Mouse (Mus musculus) lung, postnatal 4 days (tissue): ENCODE data around the gene Rgs7.
A peak's percentile ranks its signal among the peaks of the same experiment; 100 is the strongest.

Experiments
- DNase-seq, 2 experiments: peaks; one replicate each; pipeline ENCODE4 v3.0.0; 2021

The Rgs7 gene

DNA sequence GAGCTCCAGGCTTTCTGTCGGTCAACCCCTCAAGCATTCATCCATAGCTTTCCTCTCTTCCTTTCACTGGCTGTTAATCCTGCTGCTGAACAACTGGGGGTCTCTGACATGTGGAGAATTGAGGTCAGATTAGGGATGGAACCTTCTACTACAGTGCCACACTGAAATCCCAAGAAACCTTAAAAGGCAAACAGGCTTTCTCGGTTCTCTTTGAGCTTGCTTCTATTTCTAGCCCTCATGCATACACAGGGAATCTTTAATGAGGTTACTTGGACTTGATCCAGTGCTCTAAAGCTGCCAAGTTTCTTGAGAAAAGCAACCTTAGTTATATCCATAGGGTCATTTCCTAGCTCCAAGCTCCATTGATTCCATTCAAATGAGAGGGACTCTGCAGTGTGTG lies 363.8 kb downstream of the Rgs7 start:
- DNase-seq, result no peak

DNA sequence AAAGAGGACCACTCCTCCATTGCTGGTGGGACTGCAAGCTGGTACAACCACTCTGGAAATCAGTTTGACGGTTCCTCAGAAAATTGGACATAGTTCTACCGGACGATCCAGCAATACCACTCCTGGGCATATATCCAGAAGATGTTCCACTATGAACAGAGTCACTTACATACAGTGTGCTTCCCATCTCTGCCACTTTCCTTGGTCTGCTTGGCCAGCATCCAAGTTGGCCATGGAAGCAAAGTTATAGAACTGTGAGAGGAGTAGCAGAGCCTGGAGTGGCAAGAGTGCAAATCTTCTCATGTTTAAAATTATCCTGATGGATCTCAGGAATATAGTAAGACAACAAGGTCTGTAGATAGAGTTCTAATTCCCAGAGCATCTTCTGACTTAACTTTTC lies 367.9 kb downstream of the Rgs7 start:
- peak; percentile 6 to 28 for DNase-seq

DNA sequence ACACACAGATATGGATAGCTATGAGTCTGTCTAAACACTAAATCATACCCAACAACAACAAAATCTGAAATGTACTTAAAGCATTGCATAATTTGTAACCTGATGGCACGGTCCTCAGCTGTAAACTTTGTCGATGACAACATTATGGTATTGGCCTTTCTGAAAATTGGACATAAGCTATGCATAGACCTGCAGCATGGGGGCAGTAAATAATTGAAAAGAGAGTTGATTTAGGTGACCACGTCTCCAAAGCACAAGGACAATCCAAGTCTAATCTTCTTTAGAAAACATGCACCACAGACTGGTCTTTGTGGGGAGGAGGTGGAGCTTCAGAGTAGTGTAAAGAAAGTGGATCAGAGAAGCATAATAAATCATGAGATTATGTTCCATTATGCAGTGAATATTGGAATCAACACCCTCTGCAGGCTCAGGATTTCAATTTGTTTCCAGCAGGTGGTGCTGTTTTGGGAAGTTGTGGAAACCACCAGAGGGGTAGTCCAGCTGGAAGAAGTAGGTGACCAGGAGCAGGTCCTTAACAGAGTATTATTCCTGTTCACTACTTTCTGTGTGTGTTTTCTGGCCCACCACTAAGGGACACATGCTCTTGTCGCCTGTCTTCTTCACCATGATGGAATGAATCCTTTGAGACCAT lies 373.3 kb downstream of the Rgs7 start:
- no peak for DNase-seq

DNA sequence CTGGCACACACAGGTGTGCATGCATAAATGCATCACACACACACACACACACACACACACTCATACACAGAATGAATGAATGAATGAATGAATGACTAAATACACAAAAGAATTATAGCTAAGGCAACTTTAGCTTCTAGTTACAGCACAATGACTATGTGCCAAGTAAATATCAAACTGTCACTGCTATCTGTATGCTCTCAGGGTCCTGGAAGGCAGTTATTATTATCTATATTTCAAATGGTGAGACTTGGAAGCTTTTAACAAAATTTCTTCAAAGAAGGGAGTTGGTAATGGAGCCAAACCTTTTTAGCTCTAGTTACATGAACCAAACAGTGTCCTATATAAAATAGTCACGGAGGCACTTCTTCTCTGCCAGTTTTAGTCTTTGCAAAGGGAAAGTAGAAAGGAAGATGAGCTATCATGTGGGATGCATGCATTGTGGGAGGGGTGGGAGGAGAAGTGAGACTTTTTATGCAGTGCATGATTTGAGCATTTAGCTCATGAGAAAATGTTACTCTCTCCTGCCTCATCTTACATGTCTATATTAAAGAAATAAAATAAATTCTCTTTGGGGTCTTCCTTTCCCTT lies 383.9 kb downstream of the Rgs7 start:
- DNase-seq, result no peak

DNA sequence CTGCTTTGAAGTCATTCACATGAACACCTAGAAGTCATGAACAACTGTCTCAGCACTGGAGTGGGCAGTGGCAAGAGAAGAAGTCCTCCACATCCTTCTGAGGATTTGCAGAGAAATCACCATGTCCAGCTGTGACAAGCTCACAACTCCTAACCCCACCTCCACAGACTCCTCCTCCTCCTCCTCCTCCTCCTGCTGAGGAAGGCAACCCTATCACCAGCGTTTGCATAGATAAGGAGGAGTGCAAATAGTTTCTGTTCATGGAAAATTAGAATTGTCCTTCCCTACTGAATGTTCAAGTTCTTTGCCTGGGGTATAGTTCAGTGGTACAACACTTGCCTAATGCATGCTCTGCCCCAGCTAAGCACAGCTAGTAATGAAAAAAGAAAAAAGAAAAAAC lies 386.0 kb downstream of the Rgs7 start:
- DNase-seq, result no peak

DNA sequence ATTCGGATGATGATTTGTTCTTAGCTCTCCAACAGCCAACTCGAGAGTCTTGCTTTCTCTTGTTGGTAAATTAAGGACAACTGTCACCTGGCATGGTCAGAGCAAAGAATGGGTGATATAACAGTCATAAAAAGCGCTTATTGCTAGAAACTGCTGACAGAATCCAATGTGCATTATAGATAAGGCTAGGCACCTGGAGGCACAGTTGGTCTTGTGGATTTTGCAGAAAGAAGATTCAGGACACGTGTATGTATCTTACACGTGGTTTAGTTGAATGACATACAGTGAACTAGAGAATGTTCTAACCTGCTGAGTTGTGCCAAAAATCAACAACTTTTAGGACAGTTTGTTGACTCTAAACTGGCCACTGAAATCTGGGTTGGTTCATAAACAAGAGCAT lies 386.9 kb downstream of the Rgs7 start:
- DNase-seq, result no peak

DNA sequence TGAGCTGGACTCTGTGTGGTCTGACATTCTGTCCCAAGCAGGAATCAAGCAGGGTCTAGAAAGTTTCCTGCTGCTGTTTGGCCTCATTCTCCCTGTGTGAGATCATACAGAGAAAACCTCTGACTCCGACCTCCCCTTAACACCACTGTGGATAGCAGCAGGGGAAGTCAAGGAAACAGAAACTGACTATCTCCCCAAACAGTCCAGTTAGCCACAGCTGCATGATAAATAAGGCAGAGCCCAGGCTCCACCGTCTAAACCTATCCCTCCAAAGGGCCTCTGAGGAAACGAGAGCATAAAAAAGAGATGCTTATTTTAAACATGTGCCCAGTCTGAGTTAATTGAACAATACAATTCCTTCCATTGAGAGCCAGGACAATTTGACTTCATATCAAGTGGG lies 395.3 kb downstream of the Rgs7 start:
- no peak for DNase-seq

DNA sequence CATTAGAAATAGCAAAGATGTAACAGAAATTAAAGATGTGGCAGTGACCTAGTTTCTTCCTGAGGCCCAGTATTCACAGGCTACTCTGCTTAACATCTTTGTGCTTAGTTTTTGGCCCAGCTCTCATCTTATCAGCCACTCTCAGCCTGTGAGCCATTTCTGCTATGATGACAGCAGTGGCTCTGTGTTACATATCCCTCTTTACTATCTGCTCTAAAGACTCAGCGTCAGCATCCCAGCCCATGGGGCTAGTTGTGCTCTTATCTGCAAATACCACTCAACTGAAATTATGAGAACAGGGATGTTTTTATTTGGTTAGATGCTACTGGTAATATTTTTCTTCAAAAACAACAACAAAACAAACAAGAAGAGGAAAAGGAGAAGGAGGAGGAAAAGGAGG lies 410.2 kb downstream of the Rgs7 start:
- DNase-seq, result no peak

DNA sequence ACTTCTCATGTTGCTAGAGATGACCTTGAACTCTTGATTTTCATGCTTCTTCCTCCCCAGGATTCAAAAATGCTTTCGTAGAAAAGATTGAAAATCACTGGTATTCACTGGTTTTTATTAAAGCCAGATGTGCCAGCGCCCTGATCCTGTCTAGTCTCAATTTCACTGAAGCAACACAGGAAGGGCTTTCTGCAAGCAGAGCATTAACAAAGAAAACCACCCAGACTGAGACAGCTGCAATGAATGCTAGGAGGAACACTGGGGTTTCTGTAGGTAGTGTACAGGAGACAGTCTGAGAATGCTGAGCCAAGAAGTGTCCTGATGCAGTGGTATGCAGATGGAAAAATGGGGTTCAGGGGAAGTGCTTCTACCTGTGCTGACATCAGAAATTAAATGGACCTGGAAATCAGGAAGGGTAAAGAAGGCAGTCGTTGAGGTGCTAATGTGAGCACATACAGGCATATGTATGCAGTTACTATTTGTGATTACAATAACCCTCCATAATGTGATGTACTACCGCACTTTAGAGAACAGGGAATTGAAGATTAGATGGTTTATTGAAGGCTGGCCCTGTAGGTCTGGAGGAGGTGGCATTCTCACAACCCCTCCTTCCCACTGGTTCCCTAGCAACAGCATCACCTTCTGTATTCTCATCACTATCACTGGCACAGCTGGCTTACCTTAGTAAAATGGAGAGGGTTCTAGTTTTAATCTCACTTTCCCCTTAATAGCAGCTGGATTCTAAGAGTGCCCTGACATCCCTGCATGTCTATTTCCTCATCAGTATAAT lies 412.3 kb downstream of the Rgs7 start:
- no peak for DNase-seq

DNA sequence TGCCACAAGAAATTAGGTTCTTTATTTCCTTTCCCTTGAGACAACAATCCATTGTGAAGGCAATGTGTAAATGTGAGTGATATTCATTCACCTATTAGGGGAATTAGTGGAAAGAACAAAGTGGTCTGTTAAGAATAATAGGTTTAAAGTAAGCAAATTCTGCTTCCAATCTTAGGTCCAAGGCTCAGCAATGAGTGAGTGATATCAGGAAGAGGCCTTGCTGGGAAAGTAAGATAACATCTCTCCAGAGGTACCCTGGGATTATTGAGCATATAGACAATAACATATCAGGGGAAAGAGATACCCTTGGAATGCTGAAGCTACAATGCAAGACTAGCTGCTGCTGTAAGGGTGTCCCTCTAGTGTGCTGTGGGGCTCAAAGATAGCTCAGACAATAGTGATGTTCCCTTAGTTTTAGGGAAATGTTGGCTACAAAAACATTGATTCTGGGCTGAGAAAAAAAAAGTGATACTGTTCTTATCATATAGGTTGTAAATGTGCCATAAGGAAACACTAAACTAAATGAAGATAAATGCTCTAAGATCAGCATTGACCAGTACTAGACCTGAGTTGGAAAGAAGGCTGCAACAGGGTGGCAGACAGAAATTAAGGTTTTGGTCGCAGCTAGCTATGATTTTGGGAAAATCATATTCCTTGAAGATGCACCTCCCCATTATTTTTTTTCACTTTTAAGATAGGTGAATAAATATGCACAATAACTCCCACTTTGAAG lies 418.6 kb downstream of the Rgs7 start:
- DNase-seq, result no peak

DNA sequence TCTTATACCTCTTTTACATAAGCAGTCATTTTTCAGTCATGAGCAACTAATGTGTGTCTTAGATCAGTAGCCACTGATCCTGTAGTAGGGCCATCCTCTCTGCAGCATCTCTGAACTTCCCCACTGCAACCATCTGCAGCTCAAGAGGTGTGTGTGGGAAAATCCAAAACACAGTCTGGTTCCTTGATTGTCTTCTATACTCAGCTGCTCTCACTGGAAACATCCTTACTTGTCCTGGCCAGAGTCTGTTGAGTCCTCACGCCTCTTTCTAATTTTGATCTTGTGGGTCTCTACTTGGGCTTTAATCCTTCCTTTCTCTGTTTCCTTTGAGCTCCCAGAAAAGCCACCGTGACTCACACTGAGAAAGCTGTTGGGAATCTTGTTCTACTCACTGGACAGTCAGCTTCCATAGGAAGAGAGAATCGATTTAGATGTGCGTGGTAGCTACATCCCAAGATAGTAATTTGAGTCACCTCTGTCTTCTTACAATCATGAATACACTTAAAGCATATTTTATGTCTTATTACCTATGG lies 422.5 kb downstream of the Rgs7 start:
- no peak for DNase-seq

DNA sequence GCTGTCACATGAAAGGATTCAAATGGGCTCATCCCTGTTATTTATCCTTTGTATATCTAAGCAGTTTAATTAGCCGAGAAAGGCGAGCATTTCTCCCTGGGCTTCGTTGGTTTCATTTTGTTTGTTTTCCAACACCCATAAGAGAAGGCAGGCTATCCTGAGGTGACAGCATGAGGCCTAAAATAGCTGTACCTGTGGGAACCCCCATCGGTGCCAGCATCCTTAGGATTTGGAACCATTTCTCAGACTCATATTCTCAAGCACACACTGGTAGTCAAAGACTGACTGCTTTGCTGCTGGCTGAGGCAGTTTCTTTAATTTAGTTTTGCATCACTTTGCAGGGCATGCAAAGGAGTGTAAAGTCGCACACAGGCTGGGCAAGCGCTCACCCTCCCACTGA lies 443.2 kb downstream of the Rgs7 start:
- no peak for DNase-seq

DNA sequence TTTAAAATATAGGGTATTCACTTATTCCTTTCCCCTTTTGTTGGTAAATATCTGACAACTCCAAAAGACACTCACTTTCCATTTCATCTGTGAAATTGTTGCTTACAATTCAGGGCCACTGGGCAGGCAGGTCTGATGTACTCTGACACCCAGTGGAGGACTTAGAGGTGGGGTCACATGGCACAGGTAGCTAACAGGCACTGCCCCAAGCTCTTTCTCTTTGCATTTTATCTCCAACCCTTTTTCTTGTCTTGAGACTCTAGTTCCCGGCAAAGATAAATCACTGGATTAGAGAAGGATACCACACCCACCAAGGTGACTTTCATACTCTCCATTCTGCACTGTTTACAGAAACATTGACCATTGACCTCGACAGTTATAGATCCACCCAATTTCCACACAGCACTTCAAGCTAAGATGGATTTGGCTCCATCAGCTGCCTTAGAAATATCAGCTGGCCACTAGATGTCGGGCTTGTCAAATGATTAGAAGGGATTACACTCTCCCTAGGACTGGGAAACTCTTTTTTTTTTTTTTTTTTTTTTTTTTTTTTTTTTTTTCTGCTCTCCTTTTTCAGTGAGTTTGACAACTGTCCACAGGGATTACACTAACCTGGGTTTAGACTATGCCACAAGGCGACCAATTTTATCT lies 451.0 kb downstream of the Rgs7 start:
- peak in 1 of 2 experiments; percentile 54 for DNase-seq

DNA sequence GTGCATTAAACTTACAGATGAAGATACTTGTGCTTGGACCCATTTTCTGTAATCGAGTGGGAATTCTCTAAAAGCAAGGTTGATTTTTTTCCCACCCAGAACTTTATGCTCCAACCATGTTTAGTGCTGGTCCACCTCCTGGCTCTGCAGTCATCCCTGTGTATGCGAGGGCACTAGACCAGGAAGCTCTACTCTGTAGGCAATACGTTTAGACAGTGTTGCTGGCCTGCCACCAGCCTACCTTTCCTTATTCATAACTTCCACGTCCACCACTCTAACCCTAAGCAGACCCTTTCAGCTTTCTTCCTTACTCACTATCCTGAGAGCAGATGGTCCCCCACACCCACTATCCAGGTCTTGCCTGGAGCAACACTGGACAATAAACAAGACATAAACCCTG lies 452.3 kb downstream of the Rgs7 start:
- no peak for DNase-seq

DNA sequence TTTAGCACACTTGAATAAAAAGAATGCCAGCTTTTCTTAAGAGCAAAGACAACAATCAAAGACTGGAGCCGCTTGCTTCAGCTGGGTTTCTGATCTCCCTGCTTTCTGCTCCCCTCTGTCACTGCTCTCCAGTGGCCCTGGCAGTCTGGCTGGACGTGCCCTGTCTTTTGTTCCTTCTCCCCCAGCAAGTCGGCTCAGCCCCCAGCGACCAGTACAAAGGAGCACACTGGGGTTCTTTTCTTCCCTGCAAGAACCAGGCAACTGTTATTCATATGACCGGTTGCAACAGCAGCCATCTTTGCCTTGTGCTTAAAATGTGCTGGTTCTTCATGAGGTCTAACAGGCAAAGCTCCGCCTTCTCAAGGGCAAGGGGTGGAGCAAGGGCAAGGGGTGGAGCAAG lies 452.7 kb downstream of the Rgs7 start:
- peak in 1 of 2 experiments; percentile 22 for DNase-seq

DNA sequence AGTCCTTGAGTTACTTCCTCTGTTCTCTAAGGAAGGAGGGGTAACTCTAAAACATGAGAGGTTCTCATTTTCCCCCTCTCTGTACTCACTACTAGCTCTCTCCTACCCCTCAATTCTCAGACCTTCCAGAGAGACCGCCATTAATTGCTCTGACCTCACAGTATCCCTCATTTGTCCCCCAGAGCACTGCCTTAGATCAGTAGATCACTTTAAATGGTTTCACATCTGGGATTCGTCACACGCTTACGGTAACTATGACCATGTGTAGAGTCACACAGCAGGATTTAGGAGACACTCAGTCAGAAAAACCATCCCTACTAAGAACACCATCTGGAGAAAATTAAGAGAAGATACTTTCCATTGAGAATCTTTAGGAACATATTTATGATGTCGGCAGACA lies 456.8 kb downstream of the Rgs7 start:
- no peak for DNase-seq

DNA sequence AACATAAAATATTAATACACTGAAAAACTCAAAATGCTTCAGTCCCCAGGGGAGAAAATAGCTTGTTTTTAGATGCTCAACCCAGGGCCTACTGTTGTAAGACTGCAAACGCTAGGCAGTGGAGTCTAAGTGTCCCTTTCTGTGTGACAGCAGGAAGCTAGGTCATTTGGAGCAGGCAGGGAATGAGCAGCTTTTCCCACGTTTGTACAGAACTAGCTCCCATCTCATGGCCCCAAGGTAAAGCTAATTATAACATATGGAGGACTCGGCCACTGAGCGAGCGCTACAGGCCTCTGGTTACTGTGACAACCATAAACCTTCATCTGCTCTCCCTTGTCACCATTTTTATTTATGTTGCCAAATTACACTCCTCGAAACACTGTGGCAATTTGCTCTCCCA lies 460.3 kb downstream of the Rgs7 start:
- DNase-seq, result no peak

DNA sequence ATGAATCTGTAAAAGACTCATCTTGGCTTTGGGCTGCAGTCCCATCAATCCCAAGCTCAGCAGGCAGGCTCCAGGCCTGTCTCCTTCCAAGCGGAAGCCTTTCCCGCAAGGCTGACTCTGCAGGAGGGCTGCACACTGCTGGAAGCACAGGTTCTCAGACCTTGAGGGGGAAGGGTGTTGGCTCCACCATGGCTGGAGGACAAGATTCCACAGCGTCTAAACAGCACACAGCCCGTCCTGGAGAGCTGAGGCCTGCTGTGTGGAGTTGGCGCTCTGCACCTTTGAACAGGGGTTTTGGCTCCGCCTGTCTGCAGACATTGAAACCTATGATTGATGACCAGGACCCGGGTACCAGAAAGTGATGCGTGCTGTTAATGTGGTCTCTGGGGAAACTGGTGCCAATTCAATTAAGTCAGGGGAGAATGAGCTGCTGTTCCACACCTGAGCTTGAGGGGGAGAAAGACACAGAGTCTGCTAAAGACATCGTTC lies 463.5 kb downstream of the Rgs7 start:
- DNase-seq, result no peak

DNA sequence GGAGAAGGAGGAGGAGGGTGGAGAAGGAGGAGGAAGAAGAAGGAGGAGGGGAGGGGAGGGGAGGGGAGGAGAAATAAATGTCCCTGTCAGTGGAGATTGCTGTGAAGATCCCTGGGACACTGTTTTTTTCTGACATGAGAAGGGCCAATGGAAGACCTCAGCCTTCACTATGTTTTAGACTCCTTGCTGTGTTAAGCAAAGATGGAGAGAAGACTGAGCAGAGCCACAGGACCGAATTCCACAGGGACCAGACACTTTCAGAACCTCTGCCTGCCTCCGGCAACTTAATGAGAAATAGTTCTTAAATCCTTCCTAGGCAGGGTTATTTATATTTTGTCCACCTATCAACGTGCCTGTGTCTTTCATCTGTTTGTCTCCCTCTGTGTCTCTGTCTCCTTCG lies 464.0 kb downstream of the Rgs7 start:
- DNase-seq, result no peak

DNA sequence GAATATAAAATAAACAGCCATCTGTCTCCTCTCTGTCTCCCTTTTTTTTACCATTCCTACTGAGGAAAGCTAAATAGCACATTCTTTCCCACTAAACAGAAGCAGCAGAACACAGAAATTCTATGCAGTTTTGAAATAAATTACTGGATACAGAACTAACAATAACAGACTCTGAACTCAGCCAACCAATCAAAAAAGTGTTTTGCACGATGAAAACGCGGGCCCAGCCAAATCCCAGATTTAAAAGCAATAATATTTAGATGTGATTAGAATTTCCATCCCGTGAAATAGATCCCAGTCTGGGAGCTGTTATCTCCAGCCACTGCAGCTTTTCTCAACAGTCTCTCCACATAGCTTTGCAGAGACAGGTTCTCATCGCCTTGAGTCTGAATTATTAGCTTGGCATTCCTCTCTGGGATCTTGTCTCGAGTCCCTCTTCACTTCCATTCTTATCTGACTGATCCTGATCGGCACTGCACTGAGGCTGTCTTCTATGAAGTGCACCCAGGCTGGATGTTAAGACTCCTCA lies 466.5 kb downstream of the Rgs7 start:
- DNase-seq, result no peak

DNA sequence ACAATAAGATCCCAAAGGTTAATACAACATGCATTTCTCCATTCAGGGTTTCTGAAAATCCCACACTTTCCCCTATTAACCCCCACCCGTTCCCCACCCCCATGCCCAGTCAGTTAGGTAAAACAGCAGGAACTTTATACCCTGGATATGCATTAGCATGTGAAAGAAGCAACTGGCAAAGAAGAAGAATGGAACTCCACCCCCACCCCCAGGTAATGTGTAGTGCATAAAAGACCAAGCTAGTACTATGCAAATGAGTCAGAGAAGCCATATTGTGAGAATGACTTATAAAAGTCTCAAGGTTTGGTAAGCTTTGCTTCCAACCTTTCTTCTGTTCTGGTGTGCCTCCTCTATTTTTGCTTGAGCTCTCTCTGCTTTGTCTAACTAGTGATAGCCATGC lies 468.2 kb downstream of the Rgs7 start:
- DNase-seq, result no peak
